Mouse (Mus musculus): ENCODE data around the gene Akirin1.

DNA sequence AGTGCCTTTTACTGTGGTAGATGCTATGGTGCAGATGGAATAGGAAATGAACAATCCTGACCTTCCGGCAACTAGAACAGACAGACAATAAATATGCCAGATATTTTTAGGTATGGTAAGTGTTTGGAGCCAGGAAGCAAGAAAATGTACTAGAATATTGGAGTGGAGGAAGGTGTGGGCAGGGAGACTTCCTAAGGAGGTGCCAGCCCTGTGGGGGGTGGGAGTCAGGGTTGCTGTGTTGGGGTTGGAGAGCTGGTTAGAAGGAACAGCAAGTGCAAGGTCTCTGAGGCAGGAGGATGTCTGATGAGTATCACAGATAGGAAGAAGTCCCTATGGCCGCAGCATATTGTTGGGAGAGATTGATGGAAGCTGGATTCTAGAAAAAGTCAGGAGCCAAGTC, 42.5 kb upstream of the Akirin1 start:
- TF ChIP-seq ETS1 (conservative IDR thresholded peaks at IDR 0.05; ENCODE audit: low read depth, low read length) = no peak
- TF ChIP-seq POLR2A (IDR thresholded peaks at IDR 0.05; ENCODE audit: low read depth, low read length) = no peak
- no peak for TF ChIP-seq E2F4 (IDR thresholded peaks at IDR 0.05; ENCODE audit: insufficient replicate concordance, low read depth, low read length)
- no peak for TF ChIP-seq CTCF (conservative IDR thresholded peaks at IDR 0.05 in 1 of 2, IDR thresholded peaks at IDR 0.05 in 1 of 2; ENCODE audit: low read depth in 2 of 2, low read length in 2 of 2)
- TF ChIP-seq CHD2 (IDR thresholded peaks at IDR 0.05; ENCODE audit: low read length) = no peak
- no peak for TF ChIP-seq MAFK (IDR thresholded peaks at IDR 0.05; ENCODE audit: insufficient replicate concordance, low read length)
- no peak for TF ChIP-seq ZC3H11A (IDR thresholded peaks at IDR 0.05; ENCODE audit: low read depth, low read length)
- no peak for TF ChIP-seq MAX (IDR thresholded peaks at IDR 0.05; ENCODE audit: low read length)
- no peak for TF ChIP-seq UBTF (IDR thresholded peaks at IDR 0.05; ENCODE audit: low read depth, low read length)
- no peak for TF ChIP-seq TCF12 (IDR thresholded peaks at IDR 0.05; ENCODE audit: low read depth, low read length)
- no peak for TF ChIP-seq USF2 (conservative IDR thresholded peaks at IDR 0.05; ENCODE audit: low read depth, low read length)
- no peak for TF ChIP-seq IRF4 (IDR thresholded peaks at IDR 0.05; ENCODE audit: low read depth, low read length)
- TF ChIP-seq JUND (conservative IDR thresholded peaks at IDR 0.05; ENCODE audit: low read depth, low read length) = no peak

Data from CH12.LX (cell line).